Mouse (Mus musculus) embryonic facial prominence, embryonic 15.5 days (tissue): ENCODE measurements around the gene Rpl21. TPM values are rescaled to one million over a fixed set of nuclear protein-coding genes. Genes with fewer than 3 reads are reported as not detected.

Experiments
- ATAC-seq: fragments of 200-750 bp; cut with Nextera tagmentation; 2 replicates; pipeline ENCODE4 v1.8.0; 2017; ENCODE audit warnings: low read depth, moderate TSS enrichment; ENCODE audit not compliant: insufficient number of reproducible peaks, low FRiP score, low TSS enrichment
- H3K27ac ChIP-seq: fragments of 300-500 bp; sonication (generic); replicated peaks from 2 replicates; pipeline ENCODE4 v1.5.1; 2015; ENCODE audit warnings: mild to moderate bottlenecking, inconsistent platforms
- H3K27me3 ChIP-seq: fragments of 300-500 bp; sonication (generic); 2 replicates; pipeline ENCODE4 v1.6.1; 2015; ENCODE audit warnings: inconsistent platforms
- H3K36me3 ChIP-seq: fragments of 300-500 bp; sonication (generic); 2 replicates; pipeline ENCODE4 v1.6.1; 2015; ENCODE audit warnings: mild to moderate bottlenecking, inconsistent platforms
- H3K4me1 ChIP-seq: fragments of 300-500 bp; sonication (generic); 2 replicates; pipeline ENCODE4 v1.6.1; 2015; ENCODE audit warnings: inconsistent platforms
- H3K4me2 ChIP-seq: fragments of 300-500 bp; sonication (generic); replicated peaks from 2 replicates; pipeline ENCODE4 v1.6.1; 2015; ENCODE audit warnings: mild to moderate bottlenecking, inconsistent platforms
- H3K4me3 ChIP-seq: fragments of 300-500 bp; sonication (generic); replicated peaks from 2 replicates; pipeline ENCODE4 v1.5.1; 2015; ENCODE audit warnings: mild to moderate bottlenecking, inconsistent platforms
- H3K9ac ChIP-seq: fragments of 300-500 bp; sonication (generic); 2 replicates; pipeline ENCODE4 v1.6.1; 2015; ENCODE audit warnings: inconsistent platforms
- H3K9me3 ChIP-seq: fragments of 300-500 bp; sonication (generic); replicated peaks from 2 replicates; pipeline ENCODE4 v1.6.1; 2016; ENCODE audit warnings: inconsistent platforms
- WGBS: fragments of 180-500 bp; shearing (Covaris S2); methylation state at CpG from one replicate; pipeline ENCODE4 v1.1.7; 2015; 5-methylcytosine and 5-hydroxymethylcytosine counted together
- polyA plus RNA-seq: library from polyadenylated mRNA; unstranded; fragments of >200 nt; fragmentation: Nextera tagmentation; extraction: Ambion mirVana; gene quantifications from 2 replicates; pipeline ENCODE4 v1.2.1, GENCODE M21; 2015

The Rpl21 gene
- polyA plus RNA-seq, 1 experiment from 2014 or later, result 545 TPM

GRCm38 (mm10) chr5:146834959-146835358 lies 2.3 kb downstream of the Rpl21 start:
- Histone ChIP-seq H3K27me3 (no peaks in the 10 kb centered on the region), H3K27ac (no peak overlapping the region), H3K9me3 (no peaks in the 10 kb centered on the region), H3K4me3 (no peak overlapping the region), H3K36me3 (peaks cover 46% of the 10 kb centered on the region), H3K4me2 (no peak overlapping the region), H3K9ac (no peak overlapping the region), H3K4me1 (peaks cover 19% of the 10 kb centered on the region)
- no peak for ATAC-seq
- 83% methylated on average over 8 of the region's 8 CpGs for WGBS

GRCm38 (mm10) chr5:146837967-146838720 lies 5.5 kb downstream of the Rpl21 start:
- H3K36me3 ChIP-seq, result peaks cover 46% of the 10 kb centered on the region
- no peak overlapping the region for H3K4me2 ChIP-seq
- H3K27me3 ChIP-seq, result no peaks in the 10 kb centered on the region
- no peak for ATAC-seq
- H3K4me1 ChIP-seq, result peaks cover 13% of the 10 kb centered on the region
- no peaks in the 10 kb centered on the region for H3K9me3 ChIP-seq
- WGBS, result 58% methylated on average over 7 of the region's 7 CpGs
- H3K27ac ChIP-seq, result no peak overlapping the region
- no peak overlapping the region for H3K9ac ChIP-seq
- H3K4me3 ChIP-seq, result no peak overlapping the region

- ATAC-seq, result no peak
- Histone ChIP-seq H3K4me3 (no peak overlapping the region), H3K27me3 (no peaks in the 10 kb centered on the region), H3K4me2 (no peak overlapping the region), H3K27ac (no peak overlapping the region), H3K4me1 (peaks cover 9% of the 10 kb centered on the region; the same call in 1 of the 2 replicates), H3K36me3 (peaks cover 46% of the 10 kb centered on the region), H3K9ac (no peak overlapping the region), H3K9me3 (no peaks in the 10 kb centered on the region)
- 52% methylated on average over 12 of the region's 12 CpGs for WGBS
Observed at GRCm38 (mm10) chr5:146838836-146839648, 6.4 kb downstream of the Rpl21 start.

DNA sequence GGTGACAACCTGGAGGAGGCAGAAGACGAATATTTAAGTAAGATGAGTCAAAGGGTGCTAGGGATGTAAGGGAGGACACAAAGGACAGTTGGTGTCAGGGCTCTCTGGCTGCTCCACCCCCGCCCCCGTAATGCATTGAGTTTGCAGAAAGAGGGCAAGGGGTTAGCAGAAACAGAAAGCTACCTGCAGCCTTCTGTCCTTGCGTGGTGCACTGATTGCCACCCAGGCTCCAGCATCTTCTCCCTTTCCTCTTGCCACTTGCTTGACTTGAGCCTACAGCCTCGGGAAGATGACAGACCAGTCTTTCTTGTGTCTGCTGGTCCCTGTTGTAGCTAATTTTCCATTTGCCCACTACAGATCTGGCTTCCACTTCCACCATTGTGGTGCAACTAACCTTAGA lies 7.1 kb downstream of the Rpl21 start:
- H3K9me3 ChIP-seq, result no peaks in the 10 kb centered on the region
- peaks cover 6% of the 10 kb centered on the region for H3K4me1 ChIP-seq
- no peak for ATAC-seq
- H3K4me3 ChIP-seq, result no peak overlapping the region
- no peaks in the 10 kb centered on the region for H3K27me3 ChIP-seq
- no peak overlapping the region for H3K9ac ChIP-seq
- H3K4me2 ChIP-seq, result no peak overlapping the region
- H3K27ac ChIP-seq, result no peak overlapping the region
- WGBS, result 58% methylated on average over 5 of the region's 5 CpGs
- peaks cover 39% of the 10 kb centered on the region for H3K36me3 ChIP-seq

DNA sequence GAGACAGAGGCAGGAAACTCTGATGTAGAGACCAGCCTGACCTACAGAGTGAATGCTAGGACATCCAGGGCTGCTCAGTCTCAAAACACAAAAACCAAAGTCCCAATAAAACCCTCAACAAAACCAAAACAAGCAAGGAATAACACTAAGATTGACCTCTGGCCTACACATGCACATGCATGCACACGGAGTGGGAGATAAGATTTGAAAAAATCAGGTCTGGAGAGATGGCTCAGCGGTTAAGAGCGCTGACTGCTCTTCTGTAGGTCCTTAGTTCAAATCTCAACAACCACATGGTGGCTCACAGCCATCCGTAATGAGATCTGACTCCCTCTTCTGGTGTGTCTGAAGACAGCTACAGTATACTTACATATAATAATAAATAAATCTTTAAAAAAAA lies 7.7 kb downstream of the Rpl21 start:
- peaks cover 32% of the 10 kb centered on the region for H3K36me3 ChIP-seq
- no peak for ATAC-seq
- no peaks in the 10 kb centered on the region for H3K27me3 ChIP-seq
- no peak overlapping the region for H3K9ac ChIP-seq
- WGBS, result 86% methylated on average over 4 of the region's 4 CpGs
- H3K4me2 ChIP-seq, result no peak overlapping the region
- H3K4me1 ChIP-seq, result peaks cover 10% of the 10 kb centered on the region
- H3K27ac ChIP-seq, result no peak overlapping the region
- no peak overlapping the region for H3K4me3 ChIP-seq
- no peaks in the 10 kb centered on the region for H3K9me3 ChIP-seq

- no peak overlapping the region for H3K9ac ChIP-seq
- H3K36me3 ChIP-seq, result peaks cover 24% of the 10 kb centered on the region
- H3K4me1 ChIP-seq, result peaks cover 18% of the 10 kb centered on the region
- WGBS, result 54% methylated on average over 5 of the region's 5 CpGs
- no peak overlapping the region for H3K27ac ChIP-seq
- H3K9me3 ChIP-seq, result no peaks in the 10 kb centered on the region
- H3K4me2 ChIP-seq, result no peak overlapping the region
- no peak overlapping the region for H3K4me3 ChIP-seq
- no peaks in the 10 kb centered on the region for H3K27me3 ChIP-seq
- no peak for ATAC-seq
Observed at GRCm38 (mm10) chr5:146841301-146841700, 8.6 kb downstream of the Rpl21 start.

DNA sequence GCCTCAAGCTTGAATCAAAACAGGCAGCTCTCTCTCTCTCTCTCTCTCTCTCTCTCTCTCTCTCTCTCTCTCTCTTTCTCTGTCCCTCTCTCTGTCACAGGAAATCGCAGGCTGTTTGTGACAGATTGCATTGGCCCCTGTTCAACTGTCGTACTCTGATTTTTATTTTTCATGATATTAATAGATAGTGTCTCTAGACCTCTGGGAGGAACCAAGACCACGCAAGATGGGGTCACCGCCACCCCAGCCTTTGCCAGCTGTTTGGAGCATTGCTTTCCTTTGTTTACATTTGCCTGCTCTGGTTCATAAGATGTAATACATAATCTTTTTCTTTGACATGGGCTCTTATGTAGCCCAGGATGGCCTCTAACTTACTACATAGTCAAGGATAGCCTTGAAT lies 9.3 kb downstream of the Rpl21 start:
- no peak overlapping the region for H3K4me3 ChIP-seq
- H3K9ac ChIP-seq, result no peak overlapping the region
- H3K4me2 ChIP-seq, result no peak overlapping the region
- no peaks in the 10 kb centered on the region for H3K27me3 ChIP-seq
- peaks cover 17% of the 10 kb centered on the region for H3K36me3 ChIP-seq
- ATAC-seq, result no peak
- H3K27ac ChIP-seq, result no peak overlapping the region
- H3K4me1 ChIP-seq, result peaks cover 24% of the 10 kb centered on the region
- WGBS, result 91% methylated on average over 4 of the region's 4 CpGs
- H3K9me3 ChIP-seq, result no peaks in the 10 kb centered on the region

GRCm38 (mm10) chr5:146844301-146844941 lies 11.7 kb downstream of the Rpl21 start:
- no peaks in the 10 kb centered on the region; the same call in 1 of the 2 replicates for H3K36me3 ChIP-seq
- H3K27me3 ChIP-seq, result no peaks in the 10 kb centered on the region
- H3K9me3 ChIP-seq, result no peaks in the 10 kb centered on the region
- peak overlapping the region; percentile 65 for H3K4me3 ChIP-seq
- peak overlapping the region; percentile 50 for H3K9ac ChIP-seq
- ATAC-seq, result no peak
- peak overlapping the region; percentile 100 for H3K4me2 ChIP-seq
- WGBS, result 11% methylated on average over 6 of the region's 6 CpGs
- H3K27ac ChIP-seq, result peak overlapping the region; percentile 31; the same call in 1 of the 2 replicates
- H3K4me1 ChIP-seq, result peaks cover 27% of the 10 kb centered on the region

- H3K4me3 ChIP-seq, result peak within 1 kb of the TSS; percentile 65
- H3K27me3 ChIP-seq, result no peaks in the 10 kb centered on the region
- no peaks in the 10 kb centered on the region for H3K9me3 ChIP-seq
- peak; percentile 88 for ATAC-seq
- peak within 1 kb of the TSS; percentile 61; the same call in 1 of the 2 replicates for H3K27ac ChIP-seq
- under 1% methylated on average over 40 of the region's 40 CpGs for WGBS
- H3K4me2 ChIP-seq, result peak within 1 kb of the TSS; percentile 100
- no peaks in the 10 kb centered on the region for H3K36me3 ChIP-seq
- H3K4me1 ChIP-seq, result peaks cover 27% of the 10 kb centered on the region
- H3K9ac ChIP-seq, result peak within 1 kb of the TSS; percentile 50
Observed at GRCm38 (mm10) chr5:146844945-146845365, 12.3 kb downstream of the Rpl21 start, which contains the start of gene Rasl11a. Rasl11a (plus strand) TSS chr5:146845071.

GRCm38 (mm10) chr5:146846489-146846888 lies 13.8 kb downstream of the Rpl21 start:
- 25% methylated on average over 2 of the region's 2 CpGs for WGBS

More at GRCm38 (mm10) chr5:146846489-146846888, 13.8 kb downstream of the Rpl21 start:
- Histone ChIP-seq H3K4me1 (peaks cover 27% of the 10 kb centered on the region), H3K36me3 (no peaks in the 10 kb centered on the region), H3K9me3 (no peaks in the 10 kb centered on the region), H3K9ac (no peak overlapping the region), H3K4me3 (no peak overlapping the region), H3K27ac (no peak overlapping the region), H3K4me2 (peak overlapping the region; percentile 100), H3K27me3 (no peaks in the 10 kb centered on the region)
- no peak for ATAC-seq
